Mouse (Mus musculus) hindbrain, embryonic 15.5 days (tissue): ENCODE measurements around the gene Fbp1. TPM values are rescaled to one million over a fixed set of nuclear protein-coding genes. Genes with fewer than 3 reads are reported as not detected.

Experiments
- ATAC-seq: fragments of 200-750 bp; cut with Nextera tagmentation; 2 replicates; pipeline ENCODE4 v1.8.0; 2017; ENCODE audit warnings: low read depth, moderate number of reproducible peaks, moderate TSS enrichment; ENCODE audit not compliant: low FRiP score
- H3K27ac ChIP-seq: fragments of 300-500 bp; sonication (generic); replicated peaks from 2 replicates; pipeline ENCODE4 v1.5.1; 2015; ENCODE audit warnings: mild to moderate bottlenecking, inconsistent platforms
- H3K27me3 ChIP-seq: fragments of 300-500 bp; sonication (generic); 2 replicates; pipeline ENCODE4 v1.6.1; 2015; ENCODE audit warnings: control low read depth, inconsistent platforms
- H3K36me3 ChIP-seq: fragments of 300-500 bp; sonication (generic); 2 replicates; pipeline ENCODE4 v1.6.1; 2015; ENCODE audit warnings: control low read depth, inconsistent platforms
- H3K4me1 ChIP-seq: fragments of 300-500 bp; sonication (generic); replicated peaks from 2 replicates; pipeline ENCODE4 v1.6.1; 2015; ENCODE audit warnings: control low read depth, inconsistent platforms
- H3K4me2 ChIP-seq: fragments of 300-500 bp; sonication (generic); 2 replicates; pipeline ENCODE4 v1.6.1; 2015; ENCODE audit warnings: moderate library complexity, mild to moderate bottlenecking, inconsistent platforms
- H3K4me3 ChIP-seq: fragments of 300-500 bp; sonication (generic); 2 replicates; pipeline ENCODE4 v1.5.1; 2015; ENCODE audit warnings: mild to moderate bottlenecking, inconsistent platforms
- H3K9ac ChIP-seq: fragments of 300-500 bp; sonication (generic); 2 replicates; pipeline ENCODE4 v1.6.1; 2015; ENCODE audit warnings: inconsistent platforms
- H3K9me3 ChIP-seq: fragments of 300-500 bp; sonication (generic); 2 replicates; pipeline ENCODE4 v1.6.1; 2016; ENCODE audit warnings: control low read depth, inconsistent platforms
- WGBS: fragments of 180-500 bp; shearing (Covaris S2); methylation state at CpG from one replicate; pipeline ENCODE4 v1.1.7; 2015; 5-methylcytosine and 5-hydroxymethylcytosine counted together
- polyA plus RNA-seq: library from polyadenylated mRNA; unstranded; fragments of >200 nt; fragmentation: Nextera tagmentation; extraction: Ambion mirVana; gene quantifications from 2 replicates; pipeline ENCODE4 v1.2.1, GENCODE M21; 2015

Gene Fbp1
- polyA plus RNA-seq, 1 experiment from 2014 or later: 0.49 TPM

GRCm38 (mm10) chr13:62910206-62910605 lies 22.1 kb upstream of the Fbp1 start:
- H3K36me3 ChIP-seq: no peaks in the 10 kb centered on the region
- no peak overlapping the region for H3K4me2 ChIP-seq
- H3K4me3 ChIP-seq: no peak overlapping the region
- H3K9me3 ChIP-seq: no peaks in the 10 kb centered on the region
- no peaks in the 10 kb centered on the region for H3K27me3 ChIP-seq
- H3K27ac ChIP-seq: no peak overlapping the region
- no peak for ATAC-seq
- no peak overlapping the region for H3K9ac ChIP-seq
- WGBS: 90% methylated on average over 4 of the region's 4 CpGs
- peaks cover 12% of the 10 kb centered on the region; the same call in 1 of the 2 replicates for H3K4me1 ChIP-seq

GRCm38 (mm10) chr13:62909776-62910175 lies 21.7 kb upstream of the Fbp1 start:
- no peak overlapping the region for H3K27ac ChIP-seq
- 64% methylated on average over 5 of the region's 5 CpGs for WGBS

GRCm38 (mm10) chr13:62908163-62908559 lies 20.1 kb upstream of the Fbp1 start:
- no peak overlapping the region for H3K4me3 ChIP-seq
- no peaks in the 10 kb centered on the region for H3K27me3 ChIP-seq
- H3K36me3 ChIP-seq: no peaks in the 10 kb centered on the region
- no peak for ATAC-seq
- H3K4me2 ChIP-seq: 0 out of 2 replicates have a peak overlapping the region, but pooled peaks have one; percentile 24
- WGBS: 35% methylated on average over 8 of the region's 8 CpGs
- H3K27ac ChIP-seq: no peak overlapping the region
- peaks cover 12% of the 10 kb centered on the region; the same call in 1 of the 2 replicates for H3K4me1 ChIP-seq
- no peaks in the 10 kb centered on the region for H3K9me3 ChIP-seq
- H3K9ac ChIP-seq: no peak overlapping the region

More at GRCm38 (mm10) chr13:62909776-62910175, 21.7 kb upstream of the Fbp1 start:
- Histone ChIP-seq H3K9ac (no peak overlapping the region), H3K27me3 (no peaks in the 10 kb centered on the region), H3K9me3 (no peaks in the 10 kb centered on the region), H3K4me1 (peaks cover 12% of the 10 kb centered on the region; the same call in 1 of the 2 replicates), H3K36me3 (no peaks in the 10 kb centered on the region), H3K4me3 (no peak overlapping the region), H3K4me2 (no peak overlapping the region)
- no peak for ATAC-seq

GRCm38 (mm10) chr13:62907527-62908162 lies 19.6 kb upstream of the Fbp1 start:
- Histone ChIP-seq H3K27ac (no peak overlapping the region), H3K9ac (no peak overlapping the region), H3K27me3 (no peaks in the 10 kb centered on the region), H3K4me3 (no peak overlapping the region), H3K36me3 (no peaks in the 10 kb centered on the region), H3K4me2 (peak overlapping the region; percentile 24; the same call in 1 of the 2 replicates), H3K9me3 (no peaks in the 10 kb centered on the region), H3K4me1 (peaks cover 12% of the 10 kb centered on the region; the same call in 1 of the 2 replicates)
- 69% methylated on average over 14 of the region's 14 CpGs for WGBS
- ATAC-seq: no peak

- H3K4me3 ChIP-seq: no peak overlapping the region
- H3K4me1 ChIP-seq: no peaks in the 10 kb centered on the region
- H3K27ac ChIP-seq: no peak overlapping the region
- H3K9me3 ChIP-seq: no peaks in the 10 kb centered on the region
- H3K36me3 ChIP-seq: no peaks in the 10 kb centered on the region
- no peak for ATAC-seq
- H3K27me3 ChIP-seq: no peaks in the 10 kb centered on the region
- H3K4me2 ChIP-seq: no peak overlapping the region
- no peak overlapping the region for H3K9ac ChIP-seq
These were observed 13.1 kb upstream of the Fbp1 start for GRCm38 (mm10) chr13:62901139-62901538.

- H3K9ac ChIP-seq: no peak overlapping the region
- WGBS: 84% methylated on average over 4 of the region's 4 CpGs
- H3K4me1 ChIP-seq: no peaks in the 10 kb centered on the region
- no peaks in the 10 kb centered on the region for H3K27me3 ChIP-seq
- ATAC-seq: peak; percentile 81
- no peak overlapping the region for H3K4me2 ChIP-seq
- H3K9me3 ChIP-seq: no peaks in the 10 kb centered on the region
- H3K36me3 ChIP-seq: no peaks in the 10 kb centered on the region
- H3K27ac ChIP-seq: no peak overlapping the region
- no peak overlapping the region for H3K4me3 ChIP-seq
These were observed 10.0 kb upstream of the Fbp1 start for GRCm38 (mm10) chr13:62897927-62898646.

GRCm38 (mm10) chr13:62893044-62893842 lies 5.2 kb upstream of the Fbp1 start:
- 88% methylated on average over 9 of the region's 9 CpGs for WGBS
- no peaks in the 10 kb centered on the region for H3K4me1 ChIP-seq
- H3K4me3 ChIP-seq: no peak overlapping the region
- no peak overlapping the region for H3K9ac ChIP-seq
- no peak for ATAC-seq
- no peaks in the 10 kb centered on the region for H3K9me3 ChIP-seq
- no peak overlapping the region for H3K27ac ChIP-seq
- H3K27me3 ChIP-seq: peaks cover 10% of the 10 kb centered on the region
- H3K4me2 ChIP-seq: no peak overlapping the region
- H3K36me3 ChIP-seq: no peaks in the 10 kb centered on the region

- Histone ChIP-seq H3K9me3 (no peaks in the 10 kb centered on the region), H3K4me3 (no peak overlapping the region), H3K36me3 (no peaks in the 10 kb centered on the region), H3K9ac (no peak overlapping the region), H3K27ac (no peak overlapping the region), H3K4me2 (no peak overlapping the region), H3K4me1 (peaks cover 9% of the 10 kb centered on the region), H3K27me3 (peaks cover 26% of the 10 kb centered on the region)
- 86% methylated on average over 2 of the region's 2 CpGs for WGBS
- ATAC-seq: no peak
These were observed 1.2 kb upstream of the Fbp1 start for GRCm38 (mm10) chr13:62889311-62889710.

GRCm38 (mm10) chr13:62884536-62884935 lies 3.5 kb downstream of the Fbp1 start:
- Histone ChIP-seq H3K9ac (no peak overlapping the region), H3K36me3 (no peaks in the 10 kb centered on the region), H3K4me2 (no peak overlapping the region), H3K27me3 (peaks cover 22% of the 10 kb centered on the region), H3K4me1 (peaks cover 9% of the 10 kb centered on the region), H3K27ac (no peak overlapping the region), H3K9me3 (no peaks in the 10 kb centered on the region), H3K4me3 (no peak overlapping the region)
- 93% methylated on average over 3 of the region's 3 CpGs for WGBS
- ATAC-seq: no peak

- no peak for ATAC-seq
- 92% methylated on average over 9 of the region's 9 CpGs for WGBS
- no peak overlapping the region for H3K4me3 ChIP-seq
These were observed 4.2 kb downstream of the Fbp1 start for GRCm38 (mm10) chr13:62883925-62884324.

GRCm38 (mm10) chr13:62883436-62883835 lies 4.6 kb downstream of the Fbp1 start:
- Histone ChIP-seq H3K36me3 (no peaks in the 10 kb centered on the region), H3K4me2 (no peak overlapping the region), H3K9me3 (no peaks in the 10 kb centered on the region), H3K4me3 (no peak overlapping the region), H3K4me1 (peaks cover 9% of the 10 kb centered on the region), H3K27ac (no peak overlapping the region), H3K9ac (no peak overlapping the region), H3K27me3 (peaks cover 18% of the 10 kb centered on the region)
- no peak for ATAC-seq
- WGBS: 74% methylated on average over 2 of the region's 2 CpGs

More at GRCm38 (mm10) chr13:62883925-62884324, 4.2 kb downstream of the Fbp1 start:
- peaks cover 9% of the 10 kb centered on the region for H3K4me1 ChIP-seq
- peaks cover 19% of the 10 kb centered on the region for H3K27me3 ChIP-seq
- no peaks in the 10 kb centered on the region for H3K36me3 ChIP-seq
- H3K27ac ChIP-seq: no peak overlapping the region
- no peak overlapping the region for H3K9ac ChIP-seq
- H3K9me3 ChIP-seq: no peaks in the 10 kb centered on the region
- H3K4me2 ChIP-seq: no peak overlapping the region

- H3K4me3 ChIP-seq: no peak overlapping the region
- ATAC-seq: no peak
- no peaks in the 10 kb centered on the region for H3K36me3 ChIP-seq
- H3K4me1 ChIP-seq: peaks cover 6% of the 10 kb centered on the region
- no peak overlapping the region for H3K27ac ChIP-seq
- no peak overlapping the region for H3K4me2 ChIP-seq
- peaks cover 12% of the 10 kb centered on the region for H3K27me3 ChIP-seq
- no peaks in the 10 kb centered on the region for H3K9me3 ChIP-seq
- no peak overlapping the region for H3K9ac ChIP-seq
- WGBS: 86% methylated on average over 5 of the region's 5 CpGs
These were observed 5.2 kb downstream of the Fbp1 start for GRCm38 (mm10) chr13:62882856-62883255.
